Mouse (Mus musculus) layer of hippocampus, adult 9-10 months (tissue): Measurements from ENCODE around the gene Cabp4.
"Not testable (repeated sequence)": the region's sequence is repeated elsewhere in the genome, so short reads cannot be mapped to it uniquely, and the experiment has no call there.

Experiments
- DNase-seq: peaks from one replicate; pipeline ENCODE4 v3.0.0; 2022; ENCODE audit warnings: low spot score

Cabp4 gene

GRCm38 (mm10) chr19:4122411-4123370, 21.1 kb downstream of the Cabp4 start:
- DNase-seq, result no peak

GRCm38 (mm10) chr19:4121896-4122295, 21.9 kb downstream of the Cabp4 start:
- DNase-seq, result not testable (repeated sequence)

- DNase-seq, result peak; percentile 97
These were observed 22.6 kb downstream of the Cabp4 start for GRCm38 (mm10) chr19:4121097-4121805.

- no peak for DNase-seq
These were observed 23.3 kb downstream of the Cabp4 start for GRCm38 (mm10) chr19:4120496-4120895.

- no peak for DNase-seq
These were observed 23.9 kb downstream of the Cabp4 start for GRCm38 (mm10) chr19:4119716-4120487.

- DNase-seq, result no peak
These were observed 25.5 kb downstream of the Cabp4 start for GRCm38 (mm10) chr19:4118350-4118749.

GRCm38 (mm10) chr19:4117006-4117405, 26.8 kb downstream of the Cabp4 start:
- DNase-seq, result no peak

GRCm38 (mm10) chr19:4115816-4116215, 28.0 kb downstream of the Cabp4 start:
- DNase-seq, result no peak

- DNase-seq, result no peak
These were observed 28.7 kb downstream of the Cabp4 start for GRCm38 (mm10) chr19:4115144-4115543.

GRCm38 (mm10) chr19:4114551-4114950, 29.3 kb downstream of the Cabp4 start:
- DNase-seq, result no peak

- DNase-seq, result no peak
These were observed 30.0 kb downstream of the Cabp4 start for GRCm38 (mm10) chr19:4113806-4114230.

GRCm38 (mm10) chr19:4113186-4113805, 30.5 kb downstream of the Cabp4 start:
- DNase-seq, result peak; percentile 73

- DNase-seq, result no peak
These were observed 31.5 kb downstream of the Cabp4 start for GRCm38 (mm10) chr19:4112063-4112960.

- no peak for DNase-seq
These were observed 35.3 kb downstream of the Cabp4 start for GRCm38 (mm10) chr19:4108535-4108934.

- DNase-seq, result no peak
These were observed 37.2 kb downstream of the Cabp4 start for GRCm38 (mm10) chr19:4106654-4107053.

- DNase-seq, result no peak
These were observed 39.1 kb downstream of the Cabp4 start for GRCm38 (mm10) chr19:4104675-4105194.

GRCm38 (mm10) chr19:4103792-4104191, 40.0 kb downstream of the Cabp4 start:
- no peak for DNase-seq

GRCm38 (mm10) chr19:4103294-4103693, 40.5 kb downstream of the Cabp4 start:
- no peak for DNase-seq

- no peak for DNase-seq
These were observed 41.2 kb downstream of the Cabp4 start for GRCm38 (mm10) chr19:4102626-4103025.

GRCm38 (mm10) chr19:4102049-4102448, 41.8 kb downstream of the Cabp4 start:
- no peak for DNase-seq
